Mouse (Mus musculus) hindbrain, embryonic 11.5 days (tissue): ENCODE measurements around the gene Mpo. TPM values are rescaled to one million over a fixed set of nuclear protein-coding genes. Genes with fewer than 3 reads are reported as not detected.

Experiments
- ATAC-seq: fragments of 200-750 bp; cut with Nextera tagmentation; 2 replicates; pipeline ENCODE4 v1.8.0; 2017; ENCODE audit warnings: mild to moderate bottlenecking, moderate TSS enrichment, moderate library complexity; ENCODE audit not compliant: low FRiP score
- DNase-seq: peaks from one replicate; pipeline ENCODE4 v3.0.0-alpha.2; 2015; ENCODE audit warnings: low spot score
- H3K27ac ChIP-seq: fragments of 300-500 bp; sonication (generic); 2 replicates; pipeline ENCODE4 v1.5.1; 2014; ENCODE audit warnings: mild to moderate bottlenecking, low read depth, low read length
- H3K27me3 ChIP-seq: fragments of 300-500 bp; sonication (generic); 2 replicates; pipeline ENCODE4 v1.6.1; 2014; ENCODE audit warnings: mild to moderate bottlenecking, low read length, moderate library complexity, mixed read lengths; ENCODE audit not compliant: control insufficient read depth, insufficient read depth
- H3K36me3 ChIP-seq: fragments of 300-500 bp; sonication (generic); 2 replicates; pipeline ENCODE4 v1.6.1; 2014; ENCODE audit warnings: mild to moderate bottlenecking, low read length, moderate library complexity, mixed read lengths; ENCODE audit not compliant: control insufficient read depth, insufficient read depth
- H3K4me1 ChIP-seq: fragments of 300-500 bp; sonication (generic); replicated peaks from 2 replicates; pipeline ENCODE4 v1.6.1; 2014; ENCODE audit warnings: low read length, mixed read lengths; ENCODE audit not compliant: control insufficient read depth, insufficient read depth
- H3K4me2 ChIP-seq: fragments of 300-500 bp; sonication (generic); replicated peaks from 2 replicates; pipeline ENCODE4 v1.6.1; 2014; ENCODE audit warnings: mild to moderate bottlenecking, low read depth, low read length
- H3K4me3 ChIP-seq: fragments of 300-500 bp; sonication (generic); 2 replicates; pipeline ENCODE4 v1.5.1; 2014; ENCODE audit warnings: low read depth, low read length
- H3K9ac ChIP-seq: fragments of 300-500 bp; sonication (generic); 2 replicates; pipeline ENCODE4 v1.6.1; 2014; ENCODE audit warnings: low read depth, low read length
- H3K9me3 ChIP-seq: fragments of 300-500 bp; sonication (generic); 2 replicates; pipeline ENCODE4 v1.6.1; 2016; ENCODE audit warnings: low read length; ENCODE audit not compliant: control insufficient read depth
- WGBS: fragments of 180-500 bp; shearing (Covaris S2); extraction: QIAGEN DNeasy Blood & Tissue Kit; methylation state at CpG from one replicate; pipeline ENCODE4 v1.1.7; 2014; 5-methylcytosine and 5-hydroxymethylcytosine counted together
- polyA plus RNA-seq: library from polyadenylated mRNA; unstranded; fragments of >200 nt; fragmentation: Nextera tagmentation; extraction: Ambion mirVana; gene quantifications from 2 replicates; pipeline ENCODE4 v1.2.1, GENCODE M21; 2014

Mpo gene
- polyA plus RNA-seq, result 2.8 and 5.3 TPM in 2 replicates

- Histone ChIP-seq H3K9ac (no peak within 1 kb of the TSS), H3K4me3 (no peak within 1 kb of the TSS), H3K27ac (no peak within 1 kb of the TSS), H3K9me3 (no peaks in the 10 kb centered on the region), H3K27me3 (no peaks in the 10 kb centered on the region), H3K36me3 (no peaks in the 10 kb centered on the region), H3K4me2 (no peak within 1 kb of the TSS), H3K4me1 (no peaks in the 10 kb centered on the region)
- ATAC-seq, result no peak
- WGBS, result 61% methylated on average over 3 of the region's 3 CpGs
- no peak for DNase-seq
Measured at GRCm38 (mm10) chr11:87793460-87793859, at the start of gene Mpo. Gene Mpo, plus strand, starts transcription at chr11:87793581.

- ATAC-seq (no peak), DNase-seq (no peak)
- no peak overlapping the region for H3K9ac ChIP-seq
- H3K4me1 ChIP-seq, result no peaks in the 10 kb centered on the region
- WGBS, result 90% methylated on average over 3 of the region's 3 CpGs
- H3K9me3 ChIP-seq, result no peaks in the 10 kb centered on the region
- H3K4me2 ChIP-seq, result no peak overlapping the region
- H3K27me3 ChIP-seq, result no peaks in the 10 kb centered on the region
- H3K4me3 ChIP-seq, result no peak overlapping the region
- no peak overlapping the region for H3K27ac ChIP-seq
- H3K36me3 ChIP-seq, result 0 out of 2 replicates have a peak, but pooled peaks cover 3% of the 10 kb centered on the region
Measured at GRCm38 (mm10) chr11:87743691-87744090, 49.7 kb upstream of the Mpo start.

- no peak overlapping the region for H3K4me3 ChIP-seq
- H3K9ac ChIP-seq, result no peak overlapping the region
- H3K4me1 ChIP-seq, result no peaks in the 10 kb centered on the region
- H3K4me2 ChIP-seq, result no peak overlapping the region
- no peaks in the 10 kb centered on the region for H3K9me3 ChIP-seq
- no peak overlapping the region for H3K27ac ChIP-seq
- no peak for ATAC-seq
- WGBS, result 88% methylated on average over 4 of the region's 4 CpGs
- no peaks in the 10 kb centered on the region for H3K27me3 ChIP-seq
- DNase-seq, result no peak
- H3K36me3 ChIP-seq, result 0 out of 2 replicates have a peak, but pooled peaks cover 3% of the 10 kb centered on the region
Measured at GRCm38 (mm10) chr11:87744964-87745363, 48.4 kb upstream of the Mpo start.

GRCm38 (mm10) chr11:87745632-87746555 lies 47.5 kb upstream of the Mpo start:
- Histone ChIP-seq H3K27ac (no peak overlapping the region), H3K4me1 (no peaks in the 10 kb centered on the region), H3K4me2 (no peak overlapping the region), H3K9ac (no peak overlapping the region), H3K4me3 (no peak overlapping the region), H3K27me3 (no peaks in the 10 kb centered on the region), H3K9me3 (no peaks in the 10 kb centered on the region), H3K36me3 (0 out of 2 replicates have a peak, but pooled peaks cover 3% of the 10 kb centered on the region)
- ATAC-seq (no peak), DNase-seq (no peak)
- 82% methylated on average over 9 of the region's 9 CpGs for WGBS

DNA sequence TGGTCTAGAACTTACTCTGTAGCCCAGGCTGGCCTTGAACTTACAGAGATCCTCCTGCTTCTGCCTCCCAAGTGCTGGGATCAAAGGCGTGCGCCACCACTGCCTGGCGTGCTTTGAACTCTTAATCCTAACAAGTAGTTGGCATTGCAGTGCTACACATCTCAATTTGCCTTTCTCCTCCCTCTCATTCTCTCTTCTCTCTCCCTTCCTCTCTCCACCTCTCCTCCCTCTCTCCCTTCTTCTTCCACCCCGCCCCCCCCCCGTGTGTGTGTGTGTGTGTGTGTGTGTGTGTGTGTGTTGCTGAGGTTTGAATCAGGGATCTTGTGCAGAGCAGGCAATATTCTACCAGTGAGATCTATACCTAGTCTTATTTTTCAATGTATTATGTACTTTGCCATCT lies 46.1 kb upstream of the Mpo start:
- Histone ChIP-seq H3K9ac (no peak overlapping the region), H3K27me3 (no peaks in the 10 kb centered on the region), H3K4me2 (no peak overlapping the region), H3K4me3 (no peak overlapping the region), H3K4me1 (no peaks in the 10 kb centered on the region), H3K27ac (no peak overlapping the region), H3K36me3 (no peaks in the 10 kb centered on the region), H3K9me3 (no peaks in the 10 kb centered on the region)
- no peak for DNase-seq
- no peak for ATAC-seq
- WGBS, result 95% methylated on average over 3 of the region's 5 CpGs

- Histone ChIP-seq H3K9ac (no peak overlapping the region), H3K4me2 (no peak overlapping the region), H3K36me3 (no peaks in the 10 kb centered on the region), H3K4me3 (no peak overlapping the region), H3K27me3 (no peaks in the 10 kb centered on the region), H3K4me1 (no peaks in the 10 kb centered on the region), H3K27ac (no peak overlapping the region), H3K9me3 (no peaks in the 10 kb centered on the region)
- DNase-seq (no peak), ATAC-seq (no peak)
- WGBS, result 95% methylated on average over 7 of the region's 7 CpGs
Measured at GRCm38 (mm10) chr11:87747716-87748115, 45.7 kb upstream of the Mpo start.

GRCm38 (mm10) chr11:87748132-87749119 lies 45.0 kb upstream of the Mpo start:
- no peaks in the 10 kb centered on the region for H3K36me3 ChIP-seq
- H3K9ac ChIP-seq, result no peak overlapping the region
- H3K4me3 ChIP-seq, result no peak overlapping the region
- no peaks in the 10 kb centered on the region for H3K27me3 ChIP-seq
- no peaks in the 10 kb centered on the region for H3K9me3 ChIP-seq
- WGBS, result 37% methylated on average over 19 of the region's 19 CpGs
- ATAC-seq (no peak), DNase-seq (no peak)
- no peaks in the 10 kb centered on the region for H3K4me1 ChIP-seq
- H3K4me2 ChIP-seq, result no peak overlapping the region
- no peak overlapping the region for H3K27ac ChIP-seq

DNA sequence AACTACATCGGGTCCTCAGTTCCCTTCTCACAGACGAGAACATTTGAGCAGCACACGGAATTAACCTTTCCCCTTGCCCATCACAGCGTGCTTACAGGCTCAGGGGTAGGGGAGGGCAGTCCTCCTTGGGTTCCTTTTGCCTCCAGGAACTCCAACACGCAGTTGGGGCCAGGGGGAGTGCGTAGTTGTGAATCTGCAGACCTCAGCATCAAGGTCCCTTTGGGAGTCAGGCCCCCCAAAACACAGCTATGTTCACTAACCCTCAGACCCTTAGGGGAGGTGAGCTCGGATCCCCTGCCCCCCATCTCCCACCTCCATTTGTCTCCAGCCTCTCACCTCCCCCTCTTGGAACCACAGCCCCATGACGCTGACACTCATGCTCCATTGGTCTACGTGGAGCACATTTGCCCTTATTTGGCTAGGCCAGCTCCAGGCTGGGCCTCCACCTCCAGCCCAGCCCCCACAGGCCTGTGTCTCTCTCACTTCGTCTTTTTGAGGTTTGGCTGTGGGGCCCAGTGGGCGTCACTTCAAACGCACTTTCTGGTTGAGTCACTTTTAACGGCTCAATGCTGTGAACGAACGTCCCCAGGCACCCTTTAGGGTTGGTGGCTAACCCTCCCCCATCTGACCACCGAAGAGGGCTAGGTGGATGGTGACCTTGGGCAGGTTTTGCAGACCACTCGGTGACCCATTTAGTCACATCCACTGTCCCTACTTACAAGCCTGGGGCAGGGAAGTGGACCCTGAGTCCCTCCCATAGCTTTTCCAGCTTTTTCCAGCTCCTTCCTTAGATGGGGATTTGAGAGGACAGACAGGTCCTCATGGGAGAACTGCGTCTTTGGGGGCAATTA lies 44.0 kb upstream of the Mpo start:
- H3K27me3 ChIP-seq, result no peaks in the 10 kb centered on the region
- H3K4me3 ChIP-seq, result no peak overlapping the region
- WGBS, result 53% methylated on average over 18 of the region's 18 CpGs
- no peaks in the 10 kb centered on the region for H3K9me3 ChIP-seq
- H3K4me1 ChIP-seq, result no peaks in the 10 kb centered on the region
- no peaks in the 10 kb centered on the region for H3K36me3 ChIP-seq
- ATAC-seq (no peak), DNase-seq (no peak)
- no peak overlapping the region for H3K9ac ChIP-seq
- no peak overlapping the region for H3K4me2 ChIP-seq
- no peak overlapping the region for H3K27ac ChIP-seq
